Mouse (Mus musculus) lung, postnatal 4 days (tissue): Measurements from ENCODE around the gene Ccdc42.
A peak's percentile ranks its signal among the peaks of the same experiment; 100 is the strongest.

Source experiments
- DNase-seq, 2 experiments: peaks; one replicate each; pipeline ENCODE4 v3.0.0; 2021

Gene Ccdc42

GRCm38 (mm10) chr11:68589055-68589809, 2.4 kb downstream of the Ccdc42 start:
- peak; percentile 79 to 87 for DNase-seq

- no peak for DNase-seq
These were observed 4.9 kb downstream of the Ccdc42 start for GRCm38 (mm10) chr11:68591708-68592107.

DNA sequence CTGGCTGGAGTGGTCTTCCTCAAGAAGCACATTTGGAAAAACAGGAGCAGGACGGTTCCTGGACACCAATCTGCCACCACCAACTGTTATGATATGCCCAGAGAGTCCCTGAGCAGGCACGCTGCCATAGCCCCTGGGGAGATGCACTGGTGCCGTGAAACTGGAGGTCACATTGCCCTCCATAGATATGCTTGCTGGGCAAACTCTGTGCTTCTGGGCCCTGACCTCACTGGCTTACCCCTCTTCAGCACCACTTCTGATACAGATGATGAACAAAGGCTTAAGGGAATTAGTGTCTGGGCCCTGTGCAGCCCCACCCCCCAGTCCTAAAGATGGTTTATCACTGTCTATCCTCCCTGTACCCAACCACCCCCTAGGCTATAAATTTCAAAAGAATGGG, 6.4 kb downstream of the Ccdc42 start:
- no peak for DNase-seq

DNA sequence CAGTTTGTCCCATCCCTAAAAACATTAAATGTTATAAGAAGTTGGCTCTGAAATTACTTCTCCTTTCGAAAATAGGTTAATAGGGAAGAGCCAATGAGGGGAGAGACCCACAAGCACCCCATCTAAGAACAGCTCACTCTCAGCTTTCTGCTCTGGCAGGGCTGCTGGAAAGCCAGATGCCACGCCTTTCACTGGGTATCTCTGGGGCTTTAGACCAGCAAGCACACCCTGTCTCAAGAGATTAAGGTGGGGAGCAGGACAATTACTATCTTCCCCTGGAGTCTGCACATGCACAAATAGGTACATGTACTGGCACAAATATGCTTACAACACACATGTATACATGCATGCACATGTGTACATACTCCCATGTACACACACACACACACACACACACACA, 11.1 kb downstream of the Ccdc42 start:
- no peak for DNase-seq

DNA sequence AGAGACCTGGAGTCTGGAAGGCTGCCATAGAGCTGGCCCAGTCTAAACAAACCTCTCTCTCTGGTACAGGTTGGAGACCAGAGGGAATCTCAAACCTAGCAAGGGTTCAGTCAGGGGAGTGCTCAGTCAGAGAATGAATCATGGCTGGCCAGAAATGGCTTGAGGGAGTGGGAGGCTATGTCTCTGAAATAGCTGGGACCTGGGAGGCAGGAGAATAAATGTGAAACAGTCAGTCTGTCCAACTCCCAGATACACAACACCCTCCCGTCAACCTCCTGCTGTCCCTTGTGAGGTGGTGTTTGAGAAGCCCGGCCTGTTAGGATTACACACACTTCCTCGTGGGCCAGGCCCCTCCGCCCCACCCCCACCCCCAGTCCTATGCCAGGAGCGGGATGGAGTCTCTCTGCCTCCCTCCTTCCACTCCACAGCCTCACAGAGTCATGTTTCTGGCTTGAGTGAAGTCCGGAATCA, 13.8 kb downstream of the Ccdc42 start:
- DNase-seq: peak; percentile 65 to 84

- peak in 1 of 2 experiments; percentile 62 for DNase-seq
These were observed 14.7 kb downstream of the Ccdc42 start for GRCm38 (mm10) chr11:68601486-68601991.

DNA sequence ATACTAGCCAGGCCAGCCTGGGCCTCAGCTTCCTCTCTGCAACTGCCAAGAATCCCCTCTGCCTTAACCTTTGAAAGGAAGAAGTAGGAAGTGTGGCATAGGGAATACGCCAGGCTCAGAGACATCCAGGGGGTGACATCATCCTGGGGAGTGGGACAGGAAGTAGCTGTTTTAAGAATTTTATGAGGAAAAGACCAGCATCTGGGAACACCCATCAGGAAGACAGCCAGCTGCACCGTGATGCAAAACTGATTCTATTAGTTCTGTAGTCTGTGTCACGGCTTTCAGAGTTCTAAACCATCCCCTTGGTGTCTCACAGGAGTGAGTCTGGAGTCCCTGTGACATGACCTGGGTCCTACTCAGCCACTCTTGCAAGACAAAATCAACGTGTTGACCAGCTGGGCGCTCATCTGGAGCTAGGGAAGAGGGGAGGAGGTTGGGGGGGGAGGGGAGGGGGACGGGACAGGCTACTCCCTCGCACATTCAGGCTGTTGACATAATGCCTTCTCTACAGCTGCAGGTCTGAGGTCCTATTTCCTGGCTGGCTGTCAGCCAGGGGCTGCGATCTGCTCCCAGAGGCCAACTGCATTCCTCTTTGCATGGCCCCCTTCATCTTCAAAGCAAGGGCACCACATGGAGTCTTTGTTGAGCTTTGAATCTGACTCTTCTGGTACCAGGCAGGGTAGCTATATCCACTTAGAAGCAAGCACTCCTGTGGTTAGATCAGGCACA, 15.5 kb downstream of the Ccdc42 start:
- DNase-seq: peak; percentile 66 to 87

DNA sequence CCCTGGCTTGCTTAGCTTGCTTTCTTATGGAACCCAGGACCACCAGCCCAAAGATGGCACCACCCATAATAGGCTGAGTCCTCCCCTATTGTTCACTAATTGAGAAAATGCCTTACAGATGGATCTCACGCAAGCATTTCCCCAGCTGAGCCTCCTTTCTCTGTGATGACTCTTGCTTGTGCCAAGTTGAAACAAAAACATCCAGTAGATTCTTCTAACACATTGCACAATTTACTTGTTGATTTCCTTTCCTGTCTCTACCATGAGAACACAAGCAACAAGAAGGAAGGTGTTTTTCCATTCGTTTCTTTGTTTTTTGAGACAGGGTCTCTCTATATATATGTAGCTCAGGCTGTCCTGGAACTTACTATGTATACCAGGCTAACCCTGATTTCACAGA, 20.2 kb downstream of the Ccdc42 start:
- no peak for DNase-seq

DNA sequence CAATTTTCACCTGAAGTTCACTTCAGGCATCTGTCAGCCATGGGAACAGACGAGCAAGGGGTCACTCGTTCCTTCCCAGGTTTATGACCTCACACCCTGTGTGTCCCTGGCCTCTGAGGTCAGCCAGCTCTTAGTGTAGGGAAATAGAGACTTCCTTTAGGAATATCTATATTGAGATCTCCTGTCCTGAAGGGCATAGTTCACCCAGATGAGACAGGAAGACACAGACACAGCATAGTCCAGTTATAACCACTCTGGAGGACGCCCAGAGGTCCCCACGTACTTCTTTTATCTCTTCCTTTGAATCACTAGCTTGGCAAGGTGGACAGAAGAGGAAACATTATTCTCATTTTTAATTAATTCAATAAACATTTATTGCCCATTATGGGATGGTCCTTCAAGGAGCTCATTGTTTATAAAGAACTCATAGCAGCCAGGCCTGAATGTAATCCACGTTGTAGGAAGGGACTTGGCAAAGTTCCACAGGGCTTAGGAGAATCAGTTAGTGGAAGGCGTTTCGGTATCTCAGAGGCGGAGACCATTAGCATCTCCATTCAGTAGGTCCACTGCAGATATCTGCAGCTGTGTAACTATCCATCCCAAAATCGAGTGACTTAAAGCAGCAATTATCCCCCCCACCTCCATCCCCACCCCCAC, 23.2 kb downstream of the Ccdc42 start:
- DNase-seq: no peak

DNA sequence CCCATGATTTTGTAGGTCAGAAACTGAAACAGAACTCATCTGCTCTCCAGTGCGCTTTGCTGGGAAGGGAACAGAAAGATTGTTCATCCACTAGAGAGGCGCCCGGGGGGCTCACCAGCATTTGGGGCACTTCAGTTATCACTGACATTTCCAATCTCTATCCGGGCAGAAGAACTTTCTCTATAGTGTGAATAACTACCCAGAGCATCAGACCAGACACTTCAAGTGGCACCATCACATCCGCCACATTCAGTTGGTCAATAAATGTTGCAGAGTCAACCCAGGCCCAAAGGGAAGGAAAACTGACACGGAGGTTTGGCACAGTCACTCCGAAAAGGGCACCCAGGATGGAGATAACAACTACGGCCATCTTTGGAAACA, 23.7 kb downstream of the Ccdc42 start:
- DNase-seq: no peak

- peak; percentile 54 to 73 for DNase-seq
These were observed 26.4 kb downstream of the Ccdc42 start for GRCm38 (mm10) chr11:68613071-68613711.

DNA sequence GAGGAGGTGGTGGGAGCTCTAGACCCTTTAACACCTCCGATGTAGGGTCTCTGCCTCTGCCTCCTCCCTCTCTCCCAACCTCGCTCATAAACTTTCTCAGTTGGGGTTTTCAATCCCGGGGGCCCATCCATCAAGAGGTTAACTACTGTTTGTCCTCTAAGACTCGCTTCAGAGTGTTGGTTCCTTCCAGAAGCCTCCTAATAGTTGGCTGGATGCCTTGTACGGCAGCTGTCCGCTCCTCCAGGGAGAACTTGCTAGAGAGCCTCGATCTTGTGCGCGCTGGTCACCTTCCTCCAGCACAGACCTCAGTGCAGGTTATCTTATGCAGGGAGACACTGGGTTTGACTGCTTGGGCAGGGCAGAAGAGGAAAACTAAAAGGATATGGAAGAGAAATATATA, 35.9 kb downstream of the Ccdc42 start:
- DNase-seq: peak; percentile 52 to 73

DNA sequence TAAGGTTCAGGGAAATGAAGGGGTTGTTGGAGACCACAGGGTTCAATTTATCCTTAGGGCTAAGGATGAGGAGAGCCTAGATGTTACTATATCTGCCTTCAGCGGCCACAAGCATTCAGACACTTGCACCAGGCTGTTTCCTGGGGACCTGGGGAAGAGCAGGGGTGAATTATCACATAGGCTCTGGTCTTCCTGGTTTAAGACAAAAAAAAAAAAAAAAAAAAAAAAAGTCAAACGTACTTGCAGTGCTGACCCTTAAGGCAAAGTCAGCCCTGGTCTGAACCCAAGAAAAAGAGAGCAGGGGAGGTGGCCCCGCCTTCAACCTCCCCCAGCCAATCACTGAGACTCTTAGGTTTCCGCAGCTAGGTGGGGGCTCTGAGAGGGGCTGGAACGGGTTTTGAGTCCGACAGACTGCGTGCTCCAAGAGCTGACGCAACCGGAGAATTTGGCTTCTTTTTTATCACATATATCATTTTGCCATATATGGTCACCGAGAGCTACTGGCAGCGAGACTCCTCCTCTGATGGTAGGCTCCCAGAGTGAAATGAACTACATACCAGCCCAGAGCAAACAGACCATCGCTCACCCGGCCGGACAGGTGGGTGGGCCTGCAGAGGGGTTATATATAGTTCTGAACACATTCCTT, 36.5 kb downstream of the Ccdc42 start:
- peak; percentile 78 to 93 for DNase-seq

GRCm38 (mm10) chr11:68623871-68624258, 37.0 kb downstream of the Ccdc42 start:
- DNase-seq: no peak

GRCm38 (mm10) chr11:68631611-68632316, 44.9 kb downstream of the Ccdc42 start:
- DNase-seq: no peak

GRCm38 (mm10) chr11:68637861-68638615, 51.2 kb downstream of the Ccdc42 start:
- peak; percentile 17 to 55 for DNase-seq

DNA sequence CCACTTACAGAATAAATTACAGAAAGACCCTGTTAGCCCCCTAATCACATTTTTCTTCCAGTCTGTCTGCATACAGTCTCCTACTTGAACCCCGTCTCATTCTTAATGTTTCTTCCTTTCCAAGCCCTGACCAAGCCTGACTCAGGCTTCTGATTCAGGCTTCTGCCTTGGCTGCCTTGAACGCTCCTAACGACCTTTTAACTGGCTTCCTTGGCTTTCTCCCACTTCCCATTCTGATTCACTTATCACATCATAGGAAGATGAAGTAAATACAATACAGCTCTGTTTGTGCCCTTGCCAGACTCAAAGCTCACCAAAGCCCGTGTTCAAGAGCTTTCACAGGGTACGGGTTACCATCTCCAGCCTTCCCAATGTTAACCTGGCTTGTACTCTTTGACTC, 54.5 kb downstream of the Ccdc42 start:
- no peak for DNase-seq

DNA sequence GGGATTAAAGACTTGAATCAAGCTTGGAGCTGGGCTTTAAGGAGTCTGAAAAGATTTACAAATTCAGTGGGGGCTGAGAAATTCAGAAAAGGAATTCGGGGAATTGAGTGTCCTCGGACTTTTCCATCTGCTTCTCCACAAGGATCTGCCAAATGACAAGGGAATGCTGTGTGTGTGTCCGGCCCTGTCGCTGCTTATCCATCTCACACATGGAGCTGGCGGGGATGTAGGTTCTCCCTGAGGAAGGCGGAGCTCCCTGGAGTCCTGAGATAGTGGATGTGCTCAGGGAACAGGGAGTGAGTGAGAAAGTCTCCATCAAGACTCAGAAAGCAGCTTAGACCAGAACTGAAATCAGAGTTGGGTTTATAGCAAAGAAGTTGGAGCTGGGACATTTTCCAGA, 58.0 kb downstream of the Ccdc42 start:
- peak; percentile 49 to 83 for DNase-seq
